9 mouse cellular contexts compared by ENCODE assay signal in genomic region chr17:33825462-33825861, GRCm38 (mm10). TPM values are rescaled to one million over a fixed set of nuclear protein-coding genes. Genes with fewer than 3 reads are reported as not detected.
DNase-seq lines count a peak whose midpoint lies in the region; ATAC-seq and TF ChIP-seq lines count a peak whose summit lies in the region.
"Had no signal": no experiment of that assay in that cellular context is flagged by ENCODE, and none has a peak within 500 bp of the region (broad histone marks: within the 10 kb centered on the region; RNA-seq: fewer than 3 reads in every experiment).

No protein-coding gene starts in this region.

- DNase-seq in heart, adult 18-20 months: no peak
- no peak for DNase-seq in G1E (ENCODE audit: low spot score)
- no peak for DNase-seq in cerebellum, adult 9-11 months
- no peak for DNase-seq in urinary bladder, postnatal 4 days (ENCODE audit: low spot score in 2 of 2)
- no peak for DNase-seq in thymus, postnatal 4 days
- DNase-seq: lung, postnatal 14 days had no signal

- peaks cover 57% of the 10 kb centered on the region for H3K36me3 ChIP-seq in heart, embryonic 14.5 days (ENCODE audit: control insufficient read depth, insufficient read depth, low read length)
- H3K36me3 ChIP-seq in G1E (replicated peaks): peaks cover 80% of the 10 kb centered on the region
- H3K36me3 ChIP-seq in hindbrain, embryonic 12.5 days: peaks cover 50% of the 10 kb centered on the region
- H3K36me3 ChIP-seq in midbrain, embryonic 12.5 days: peaks cover 48% of the 10 kb centered on the region

- 82% methylated on average over 8 of the region's 8 CpGs for WGBS in heart, embryonic 14.5 days
- WGBS in hindbrain, embryonic 12.5 days: 90% methylated on average over 8 of the region's 8 CpGs
- WGBS in midbrain, embryonic 12.5 days: 88% methylated on average over 8 of the region's 8 CpGs

- H3K4me3 ChIP-seq in heart, embryonic 14.5 days (ENCODE audit: control insufficient read depth in 1 of 2, insufficient read depth in 1 of 2, low read depth in 1 of 2, low read length in 2 of 2): peak overlapping the region in 1 of 2 experiments; percentile 62; a peak in 2 of 4 replicates
- peak overlapping the region; percentile 81 for H3K4me3 ChIP-seq in G1E (ENCODE audit: low read depth, low read length)
- H3K4me3 ChIP-seq in hindbrain, embryonic 12.5 days: peak overlapping the region; percentile 74
- peak overlapping the region; percentile 80 for H3K4me3 ChIP-seq in midbrain, embryonic 12.5 days

- no peaks in the 10 kb centered on the region for H3K27me3 ChIP-seq in heart, embryonic 14.5 days (ENCODE audit: control insufficient read depth, insufficient read depth, low read length)
- H3K27me3 ChIP-seq in G1E (ENCODE audit: insufficient read depth, low read length): no peaks in the 10 kb centered on the region
- no peaks in the 10 kb centered on the region for H3K27me3 ChIP-seq in hindbrain, embryonic 12.5 days
- H3K27me3 ChIP-seq in midbrain, embryonic 12.5 days: no peaks in the 10 kb centered on the region

- no peak for TF ChIP-seq CTCF in G1E (IDR thresholded peaks at IDR 0.05; ENCODE audit: low read depth, low read length)

- peak overlapping the region; percentile 76 for H3K4me2 ChIP-seq in heart, embryonic 14.5 days (ENCODE audit: low read length)
- H3K4me2 ChIP-seq in hindbrain, embryonic 12.5 days (replicated peaks): peak overlapping the region; percentile 75
- peak overlapping the region; percentile 77 for H3K4me2 ChIP-seq in midbrain, embryonic 12.5 days (replicated peaks)

- H3K4me1 ChIP-seq in heart, embryonic 14.5 days (ENCODE audit: control insufficient read depth in 2 of 2, insufficient read depth in 2 of 2, low read length in 2 of 2): peaks cover 4 to 34% of the 10 kb centered on the region in 2 experiments
- peaks cover 53% of the 10 kb centered on the region for H3K4me1 ChIP-seq in G1E (ENCODE audit: insufficient read depth, low read depth, low read length)
- H3K4me1 ChIP-seq in hindbrain, embryonic 12.5 days: peaks cover 26% of the 10 kb centered on the region
- H3K4me1 ChIP-seq in midbrain, embryonic 12.5 days: peaks cover 36% of the 10 kb centered on the region

- no peaks in the 10 kb centered on the region for H3K9me3 ChIP-seq in heart, embryonic 14.5 days (ENCODE audit: control insufficient read depth, low read length)
- no peaks in the 10 kb centered on the region for H3K9me3 ChIP-seq in G1E (replicated peaks)
- H3K9me3 ChIP-seq in hindbrain, embryonic 12.5 days (replicated peaks): no peaks in the 10 kb centered on the region
- H3K9me3 ChIP-seq in midbrain, embryonic 12.5 days: no peaks in the 10 kb centered on the region

- no peak overlapping the region for H3K27ac ChIP-seq in heart, embryonic 14.5 days (replicated peaks in 1 of 2; ENCODE audit: control insufficient read depth in 1 of 2, insufficient read depth in 1 of 2, low read depth in 2 of 2, low read length in 2 of 2)
- no peak overlapping the region for H3K27ac ChIP-seq in hindbrain, embryonic 12.5 days
- no peak overlapping the region for H3K27ac ChIP-seq in midbrain, embryonic 12.5 days (replicated peaks)

- peak overlapping the region; percentile 87; the same call in 1 of the 2 replicates for H3K9ac ChIP-seq in heart, embryonic 14.5 days (ENCODE audit: low read length)
- H3K9ac ChIP-seq in hindbrain, embryonic 12.5 days: peak overlapping the region; percentile 89
- peak overlapping the region; percentile 76 for H3K9ac ChIP-seq in midbrain, embryonic 12.5 days (replicated peaks)

- no peak for ATAC-seq in heart, embryonic 14.5 days (ENCODE audit: insufficient number of reproducible peaks, insufficient read depth, low FRiP score, low read depth)
- ATAC-seq in G1E (ENCODE audit: extremely low read depth, insufficient number of reproducible peaks, low FRiP score, poor library complexity, severe bottlenecking): no peak
- ATAC-seq in hindbrain, embryonic 12.5 days (ENCODE audit: low FRiP score): no peak
- no peak for ATAC-seq in midbrain, embryonic 12.5 days (ENCODE audit: low FRiP score, low read depth)

RNA-seq across cellular contexts. Expression of gene Ndufa7, which starts 1.1 kb away (rescaled TPM):
- 628 and 707 TPM in 2 replicates for polyA plus RNA-seq in heart, embryonic 14.5 days (2014; fragmentation: Nextera tagmentation; extraction: Ambion mirVana)
- 100 to 1,000 TPM; 645 to 655 TPM for total RNA-seq in heart, adult 18-20 months (2021)
- 131 and 137 TPM in 2 replicates for total RNA-seq in G1E (2014; fragmentation: Nextera tagmentation)
- total RNA-seq in G1E (2017): 253 and 307 TPM in 2 replicates
- 636 and 723 TPM in 2 replicates for polyA plus RNA-seq in G1E (2012)
- 375 and 435 TPM in 2 replicates for polyA plus RNA-seq in hindbrain, embryonic 12.5 days (2016; fragmentation: Nextera tagmentation; extraction: Ambion mirVana)
- 436 and 454 TPM in 2 replicates for polyA plus RNA-seq in midbrain, embryonic 12.5 days (2016; fragmentation: Nextera tagmentation; extraction: Ambion mirVana)

RNA-seq across cellular contexts. Expression of gene Rps28, which starts 1.1 kb away (rescaled TPM):
- 653 and 768 TPM in 2 replicates for polyA plus RNA-seq in heart, embryonic 14.5 days (2014; fragmentation: Nextera tagmentation; extraction: Ambion mirVana)
- 100 to 1,000 TPM; 702 to 791 TPM for total RNA-seq in heart, adult 18-20 months (2021)
- total RNA-seq in G1E (2014; fragmentation: Nextera tagmentation) (381 and 417 TPM in 2 replicates), G1E (2017) (3,098 and 4,163 TPM in 2 replicates)
- 4,132 and 6,951 TPM in 2 replicates for polyA plus RNA-seq in G1E (2012)
- polyA plus RNA-seq in hindbrain, embryonic 12.5 days (2016; fragmentation: Nextera tagmentation; extraction: Ambion mirVana): 532 and 694 TPM in 2 replicates
- polyA plus RNA-seq in midbrain, embryonic 12.5 days (2016; fragmentation: Nextera tagmentation; extraction: Ambion mirVana): 613 and 671 TPM in 2 replicates

RNA-seq across cellular contexts. Expression of gene Kank3, which starts 15.1 kb away (rescaled TPM):
- polyA plus RNA-seq in heart, embryonic 14.5 days (2014; fragmentation: Nextera tagmentation; extraction: Ambion mirVana): 53.8 and 54.2 TPM in 2 replicates
- 10 to 100 TPM; 49.0 to 64.9 TPM for total RNA-seq in heart, adult 18-20 months (2021)
- total RNA-seq in G1E (2014; fragmentation: Nextera tagmentation) (1.1 and 3.0 TPM in 2 replicates), G1E (2017) (6.6 and 7.3 TPM in 2 replicates)
- polyA plus RNA-seq in G1E (2012): 4.3 TPM in 2 replicates
- polyA plus RNA-seq in hindbrain, embryonic 12.5 days (2016; fragmentation: Nextera tagmentation; extraction: Ambion mirVana): 30.8 and 31.4 TPM in 2 replicates
- polyA plus RNA-seq in midbrain, embryonic 12.5 days (2016; fragmentation: Nextera tagmentation; extraction: Ambion mirVana): 25.5 and 31.9 TPM in 2 replicates

RNA-seq across cellular contexts. Expression of gene Cd320, which starts 17.4 kb away (rescaled TPM):
- 43.5 and 49.2 TPM in 2 replicates for polyA plus RNA-seq in heart, embryonic 14.5 days (2014; fragmentation: Nextera tagmentation; extraction: Ambion mirVana)
- 10 to 100 TPM; 31.8 to 34.9 TPM for total RNA-seq in heart, adult 18-20 months (2021)
- total RNA-seq in G1E (2014; fragmentation: Nextera tagmentation) (2.3 and 4.5 TPM in 2 replicates), G1E (2017) (5.7 and 6.0 TPM in 2 replicates)
- 8.1 and 12.7 TPM in 2 replicates for polyA plus RNA-seq in G1E (2012)
- 54.6 and 59.4 TPM in 2 replicates for polyA plus RNA-seq in hindbrain, embryonic 12.5 days (2016; fragmentation: Nextera tagmentation; extraction: Ambion mirVana)
- 59.8 and 63.5 TPM in 2 replicates for polyA plus RNA-seq in midbrain, embryonic 12.5 days (2016; fragmentation: Nextera tagmentation; extraction: Ambion mirVana)

RNA-seq across cellular contexts. Expression of gene Angptl4, which starts 43.8 kb away (rescaled TPM):
- polyA plus RNA-seq in heart, embryonic 14.5 days (2014; fragmentation: Nextera tagmentation; extraction: Ambion mirVana): 13.5 and 16.4 TPM in 2 replicates
- total RNA-seq in heart, adult 18-20 months (2021): 10 to 100 TPM in 1 of 2 experiments, 1 to 10 TPM in 1; 5.5 to 12.2 TPM
- total RNA-seq in G1E (2014; fragmentation: Nextera tagmentation): not detected in 2 replicates
- total RNA-seq in G1E (2017): 0.06 and 0.11 TPM in 2 replicates
- polyA plus RNA-seq in G1E (2012): not detected in 2 replicates
- polyA plus RNA-seq in hindbrain, embryonic 12.5 days (2016; fragmentation: Nextera tagmentation; extraction: Ambion mirVana): 25.6 and 26.8 TPM in 2 replicates
- 21.1 and 28.3 TPM in 2 replicates for polyA plus RNA-seq in midbrain, embryonic 12.5 days (2016; fragmentation: Nextera tagmentation; extraction: Ambion mirVana)
